Mouse (Mus musculus): Measurements from ENCODE around the gene Auts2. TPM values are rescaled to one million over a fixed set of nuclear protein-coding genes. Genes with fewer than 3 reads are reported as not detected.

Gene Auts2
- total and polyA plus RNA-seq, 2 experiments from 2014 or later, result 6.8 to 12.1 TPM

GRCm38 (mm10) chr5:132445213-132445954, 97.8 kb downstream of the Auts2 start:
- no peak for ATAC-seq (ENCODE audit: insufficient read depth, low read depth)
- 90% methylated on average over 4 of the region's 4 CpGs for WGBS
- Histone ChIP-seq H3K27me3 (ENCODE audit: control insufficient read depth, insufficient read depth, low read length) (no peaks in the 10 kb centered on the region), H3K9me3 (replicated peaks; ENCODE audit: control insufficient read depth, low read length) (no peaks in the 10 kb centered on the region), H3K9ac (replicated peaks; ENCODE audit: low read depth, low read length) (no peak overlapping the region), H3K27ac (ENCODE audit: low read depth) (no peak overlapping the region), H3K36me3 (replicated peaks; ENCODE audit: control insufficient read depth, insufficient read depth, low read length) (no peaks in the 10 kb centered on the region), H3K4me1 (ENCODE audit: control insufficient read depth, insufficient read depth) (no peaks in the 10 kb centered on the region), H3K4me2 (ENCODE audit: low read depth, low read length) (no peak overlapping the region), H3K4me3 (ENCODE audit: low read depth, low read length) (no peak overlapping the region)
- DNase-seq (ENCODE audit: low spot score), result no peak
- TF ChIP-seq EP300 (IDR thresholded peaks at IDR 0.05; ENCODE audit: low read depth) (no peak), CTCF (IDR thresholded peaks at IDR 0.05; ENCODE audit: low read depth) (no peak)

GRCm38 (mm10) chr5:132442948-132443347, 100.2 kb downstream of the Auts2 start:
- WGBS, result 78% methylated on average over 4 of the region's 4 CpGs

GRCm38 (mm10) chr5:132438414-132438813, 104.7 kb downstream of the Auts2 start:
- ATAC-seq (ENCODE audit: insufficient read depth, low read depth) (peak; percentile 52), DNase-seq (ENCODE audit: low spot score) (no peak)
- Histone ChIP-seq H3K27ac (ENCODE audit: low read depth) (no peak overlapping the region), H3K4me3 (ENCODE audit: low read depth, low read length) (0 out of 2 replicates have a peak overlapping the region, but pooled peaks have one; percentile 15), H3K9me3 (replicated peaks; ENCODE audit: control insufficient read depth, low read length) (no peaks in the 10 kb centered on the region), H3K4me2 (ENCODE audit: low read depth, low read length) (peak overlapping the region; percentile 58), H3K27me3 (ENCODE audit: control insufficient read depth, insufficient read depth, low read length) (no peaks in the 10 kb centered on the region), H3K4me1 (ENCODE audit: control insufficient read depth, insufficient read depth) (0 out of 2 replicates have a peak, but pooled peaks cover 5% of the 10 kb centered on the region), H3K36me3 (replicated peaks; ENCODE audit: control insufficient read depth, insufficient read depth, low read length) (no peaks in the 10 kb centered on the region), H3K9ac (replicated peaks; ENCODE audit: low read depth, low read length) (no peak overlapping the region)
- TF ChIP-seq EP300 (IDR thresholded peaks at IDR 0.05; ENCODE audit: low read depth) (no peak), CTCF (IDR thresholded peaks at IDR 0.05; ENCODE audit: low read depth) (peak; percentile 47; the same call in 1 of the 2 replicates)
- 35% methylated on average over 4 of the region's 4 CpGs for WGBS

More at GRCm38 (mm10) chr5:132442948-132443347, 100.2 kb downstream of the Auts2 start:
- Histone ChIP-seq H3K4me2 (ENCODE audit: low read depth, low read length) (no peak overlapping the region), H3K4me1 (ENCODE audit: control insufficient read depth, insufficient read depth) (no peaks in the 10 kb centered on the region), H3K4me3 (ENCODE audit: low read depth, low read length) (no peak overlapping the region), H3K27me3 (ENCODE audit: control insufficient read depth, insufficient read depth, low read length) (no peaks in the 10 kb centered on the region), H3K9me3 (replicated peaks; ENCODE audit: control insufficient read depth, low read length) (no peaks in the 10 kb centered on the region), H3K27ac (ENCODE audit: low read depth) (no peak overlapping the region), H3K9ac (replicated peaks; ENCODE audit: low read depth, low read length) (no peak overlapping the region), H3K36me3 (replicated peaks; ENCODE audit: control insufficient read depth, insufficient read depth, low read length) (no peaks in the 10 kb centered on the region)
- ATAC-seq (ENCODE audit: insufficient read depth, low read depth) (no peak), DNase-seq (ENCODE audit: low spot score) (no peak)
- TF ChIP-seq CTCF (IDR thresholded peaks at IDR 0.05; ENCODE audit: low read depth) (no peak), EP300 (IDR thresholded peaks at IDR 0.05; ENCODE audit: low read depth) (no peak)

GRCm38 (mm10) chr5:132437994-132438393, 105.2 kb downstream of the Auts2 start:
- H3K36me3 ChIP-seq (replicated peaks; ENCODE audit: control insufficient read depth, insufficient read depth, low read length), result no peaks in the 10 kb centered on the region
- H3K4me2 ChIP-seq (ENCODE audit: low read depth, low read length), result peak overlapping the region; percentile 58
- peak overlapping the region; percentile 43 for H3K4me3 ChIP-seq (ENCODE audit: low read depth, low read length)
- 10% methylated on average over 8 of the region's 8 CpGs for WGBS
- no peaks in the 10 kb centered on the region for H3K9me3 ChIP-seq (replicated peaks; ENCODE audit: control insufficient read depth, low read length)
- TF ChIP-seq EP300 (IDR thresholded peaks at IDR 0.05; ENCODE audit: low read depth) (no peak), CTCF (IDR thresholded peaks at IDR 0.05; ENCODE audit: low read depth) (peak; percentile 44)
- peak; percentile 93 for ATAC-seq (ENCODE audit: insufficient read depth, low read depth)
- peak; percentile 89 for DNase-seq (ENCODE audit: low spot score)
- no peak overlapping the region for H3K9ac ChIP-seq (replicated peaks; ENCODE audit: low read depth, low read length)
- H3K27ac ChIP-seq (ENCODE audit: low read depth), result peak overlapping the region; percentile 32; the same call in 1 of the 2 replicates
- 0 out of 2 replicates have a peak, but pooled peaks cover 5% of the 10 kb centered on the region for H3K4me1 ChIP-seq (ENCODE audit: control insufficient read depth, insufficient read depth)
- H3K27me3 ChIP-seq (ENCODE audit: control insufficient read depth, insufficient read depth, low read length), result no peaks in the 10 kb centered on the region

GRCm38 (mm10) chr5:132437478-132437877, 105.7 kb downstream of the Auts2 start:
- no peaks in the 10 kb centered on the region for H3K36me3 ChIP-seq (replicated peaks; ENCODE audit: control insufficient read depth, insufficient read depth, low read length)
- H3K9me3 ChIP-seq (replicated peaks; ENCODE audit: control insufficient read depth, low read length), result no peaks in the 10 kb centered on the region
- 0 out of 2 replicates have a peak, but pooled peaks cover 5% of the 10 kb centered on the region for H3K4me1 ChIP-seq (ENCODE audit: control insufficient read depth, insufficient read depth)
- peak overlapping the region; percentile 58 for H3K4me2 ChIP-seq (ENCODE audit: low read depth, low read length)
- peak; percentile 52 for ATAC-seq (ENCODE audit: insufficient read depth, low read depth)
- H3K9ac ChIP-seq (replicated peaks; ENCODE audit: low read depth, low read length), result no peak overlapping the region
- 42% methylated on average over 8 of the region's 8 CpGs for WGBS
- peak overlapping the region; percentile 43 for H3K4me3 ChIP-seq (ENCODE audit: low read depth, low read length)
- no peak for TF ChIP-seq CTCF (IDR thresholded peaks at IDR 0.05; ENCODE audit: low read depth)
- no peak for TF ChIP-seq EP300 (IDR thresholded peaks at IDR 0.05; ENCODE audit: low read depth)
- DNase-seq (ENCODE audit: low spot score), result peak; percentile 30
- no peaks in the 10 kb centered on the region for H3K27me3 ChIP-seq (ENCODE audit: control insufficient read depth, insufficient read depth, low read length)
- H3K27ac ChIP-seq (ENCODE audit: low read depth), result peak overlapping the region; percentile 32; the same call in 1 of the 2 replicates
